Mouse (Mus musculus): ENCODE results near the gene Cfap70. TPM values are rescaled to one million over a fixed set of nuclear protein-coding genes. Genes with fewer than 3 reads are reported as not detected.

Gene Cfap70
- polyA plus RNA-seq, 1 experiment from 2014 or later: 0.16 TPM

DNA sequence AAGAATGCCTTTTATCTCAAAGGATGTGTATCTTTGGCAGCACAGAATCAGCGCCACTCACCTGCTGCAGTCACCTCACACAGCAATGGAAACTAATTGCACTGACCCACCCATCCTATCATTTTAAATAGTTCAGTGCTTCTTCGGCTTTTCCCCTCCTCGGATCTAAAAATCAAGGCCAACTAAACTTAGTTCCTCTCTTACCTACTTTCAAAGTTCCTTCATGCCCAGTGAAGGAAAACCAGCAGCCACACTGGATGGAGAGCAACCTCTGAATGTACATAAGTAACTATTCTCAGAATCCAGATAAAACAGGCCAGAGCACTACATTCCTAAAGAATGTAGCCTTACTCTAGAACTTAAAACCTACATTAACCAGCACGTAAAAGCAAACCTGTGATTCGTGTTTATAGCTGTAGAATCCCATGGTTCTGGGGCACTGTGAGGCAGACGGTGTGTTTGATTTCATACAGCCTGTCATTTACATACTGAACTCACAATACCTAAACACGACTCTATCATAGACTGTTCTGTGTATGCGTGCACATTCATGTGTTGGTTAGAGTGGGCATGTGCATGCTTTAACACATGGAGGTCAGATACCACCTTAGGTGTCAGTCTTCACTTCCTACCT is 62.5 kb downstream of the Cfap70 start:
- H3K9ac ChIP-seq (ENCODE audit: low read length): no peak overlapping the region

DNA sequence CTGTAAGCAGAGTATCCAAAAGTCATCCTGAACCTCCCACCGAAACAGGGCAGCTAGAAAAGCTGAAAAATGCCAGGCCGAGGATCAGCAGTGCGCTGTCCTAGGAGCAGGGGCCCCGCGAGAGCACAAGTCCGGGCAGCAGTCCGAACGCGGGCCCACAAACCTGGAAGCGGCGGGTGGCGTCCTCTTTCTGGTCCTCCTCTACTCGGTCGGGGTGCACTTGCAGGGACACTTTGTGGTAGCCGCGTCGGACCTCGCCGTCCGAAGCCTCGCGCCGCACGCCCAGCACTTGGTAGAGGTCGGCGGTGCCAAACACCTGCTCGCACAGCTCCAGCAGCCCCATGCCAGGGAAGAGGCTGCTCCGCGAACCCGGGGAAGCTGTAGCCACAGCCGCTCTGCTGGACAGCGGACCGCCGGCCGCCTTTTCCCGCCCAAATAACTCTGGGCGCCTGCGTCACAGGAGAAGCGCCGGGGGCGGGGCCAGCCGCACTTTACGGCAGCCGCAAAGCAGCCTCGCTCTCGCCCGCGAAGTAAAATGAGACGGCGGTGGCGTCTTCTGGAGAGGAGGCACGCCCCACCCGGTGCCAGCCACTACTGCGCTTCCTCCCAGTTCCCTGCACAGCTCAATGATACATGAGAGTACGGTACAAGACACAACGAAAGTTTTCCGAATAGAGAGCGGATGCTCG is 63.4 kb downstream of the Cfap70 start, which contains the start of gene Dnajc9:
TSS of gene Dnajc9 (minus strand) at position 470 of the 689 bp plus-strand sequence.
- Histone ChIP-seq H3K4me1 (replicated peaks; ENCODE audit: control insufficient read depth, insufficient read depth) (0 out of 2 replicates have a peak, but pooled peaks cover 4% of the 10 kb centered on the region), H3K9ac (ENCODE audit: low read length) (peak within 1 kb of the TSS; percentile 72), H3K4me3 (ENCODE audit: low read depth, low read length) (peak within 1 kb of the TSS; percentile 73), H3K27ac (replicated peaks) (peak within 1 kb of the TSS; percentile 77), H3K9me3 (ENCODE audit: control insufficient read depth, low read length) (no peaks in the 10 kb centered on the region), H3K27me3 (ENCODE audit: control insufficient read depth, insufficient read depth, low read length) (no peaks in the 10 kb centered on the region), H3K4me2 (replicated peaks; ENCODE audit: low read depth) (peak within 1 kb of the TSS; percentile 85), H3K36me3 (ENCODE audit: control insufficient read depth, insufficient read depth, low read length) (0 out of 2 replicates have a peak, but pooled peaks cover 5% of the 10 kb centered on the region)
- WGBS: under 1% methylated on average over 59 of the region's 59 CpGs
- TF ChIP-seq EP300 (optimal IDR thresholded peaks at IDR 0.05) (no peak), CTCF (IDR thresholded peaks at IDR 0.05; ENCODE audit: low read depth) (peak; percentile 15; the same call in 1 of the 2 replicates)
- DNase-seq (ENCODE audit: low spot score) (peak; percentile 95), ATAC-seq (ENCODE audit: low FRiP score, low TSS enrichment) (peak; percentile 75)

More for the DNA sequence above, 62.5 kb downstream of the Cfap70 start:
- TF ChIP-seq EP300 (optimal IDR thresholded peaks at IDR 0.05): no peak
- no peak for TF ChIP-seq CTCF (IDR thresholded peaks at IDR 0.05; ENCODE audit: low read depth)
- WGBS: 83% methylated on average over 8 of the region's 8 CpGs
- H3K27me3 ChIP-seq (ENCODE audit: control insufficient read depth, insufficient read depth, low read length): no peaks in the 10 kb centered on the region
- ATAC-seq (ENCODE audit: low FRiP score, low TSS enrichment): no peak
- no peak overlapping the region for H3K27ac ChIP-seq (replicated peaks)
- H3K9me3 ChIP-seq (ENCODE audit: control insufficient read depth, low read length): no peaks in the 10 kb centered on the region
- H3K36me3 ChIP-seq (ENCODE audit: control insufficient read depth, insufficient read depth, low read length): 0 out of 2 replicates have a peak, but pooled peaks cover 5% of the 10 kb centered on the region
- no peak for DNase-seq (ENCODE audit: low spot score)
- H3K4me3 ChIP-seq (ENCODE audit: low read depth, low read length): peak overlapping the region; percentile 73; the same call in 1 of the 2 replicates
- 0 out of 2 replicates have a peak, but pooled peaks cover 4% of the 10 kb centered on the region for H3K4me1 ChIP-seq (replicated peaks; ENCODE audit: control insufficient read depth, insufficient read depth)
- H3K4me2 ChIP-seq (replicated peaks; ENCODE audit: low read depth): peak overlapping the region; percentile 85

DNA sequence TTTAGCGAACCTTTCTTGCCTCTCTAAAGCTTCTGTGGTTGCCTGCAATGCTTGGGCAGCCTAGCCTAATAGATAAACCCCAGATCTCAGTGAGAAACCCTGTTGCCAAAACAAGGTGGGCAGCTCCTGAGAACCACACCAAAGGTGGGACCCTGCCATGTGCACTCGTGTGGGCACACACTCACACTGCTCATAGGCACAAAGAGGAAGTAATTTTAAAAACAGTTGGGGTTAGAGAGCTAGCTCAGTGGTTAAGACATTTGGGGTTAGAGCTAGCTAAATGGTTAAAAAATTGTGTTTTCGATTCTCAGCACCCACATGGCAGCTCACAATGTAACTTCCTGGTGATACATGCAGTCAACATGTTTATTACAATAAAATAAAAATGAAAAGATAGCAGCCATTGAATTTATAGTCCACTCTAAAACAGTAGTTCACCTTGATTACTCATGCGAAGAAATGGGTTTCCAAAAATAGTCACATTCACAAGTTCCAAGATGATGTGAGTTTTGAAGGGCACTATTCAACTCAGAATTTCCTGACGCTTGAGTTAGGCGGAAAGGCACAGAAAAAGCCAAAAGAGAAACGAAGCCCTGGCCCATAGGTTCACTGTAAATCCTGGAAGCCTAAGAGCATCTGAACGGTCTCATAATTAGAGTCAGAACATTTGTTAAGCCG is 72.1 kb downstream of the Cfap70 start:
- Histone ChIP-seq H3K4me1 (replicated peaks; ENCODE audit: control insufficient read depth, insufficient read depth) (no peaks in the 10 kb centered on the region), H3K27me3 (ENCODE audit: control insufficient read depth, insufficient read depth, low read length) (no peaks in the 10 kb centered on the region), H3K4me3 (ENCODE audit: low read depth, low read length) (no peak overlapping the region), H3K9me3 (ENCODE audit: control insufficient read depth, low read length) (no peaks in the 10 kb centered on the region), H3K27ac (replicated peaks) (no peak overlapping the region), H3K4me2 (replicated peaks; ENCODE audit: low read depth) (no peak overlapping the region), H3K9ac (ENCODE audit: low read length) (no peak overlapping the region), H3K36me3 (ENCODE audit: control insufficient read depth, insufficient read depth, low read length) (peaks cover 4% of the 10 kb centered on the region; the same call in 1 of the 2 replicates)
- no peak for DNase-seq (ENCODE audit: low spot score)
- TF ChIP-seq CTCF (IDR thresholded peaks at IDR 0.05; ENCODE audit: low read depth): no peak
- no peak for TF ChIP-seq EP300 (optimal IDR thresholded peaks at IDR 0.05)
- 88% methylated on average over 9 of the region's 9 CpGs for WGBS
- no peak for ATAC-seq (ENCODE audit: low FRiP score, low TSS enrichment)

DNA sequence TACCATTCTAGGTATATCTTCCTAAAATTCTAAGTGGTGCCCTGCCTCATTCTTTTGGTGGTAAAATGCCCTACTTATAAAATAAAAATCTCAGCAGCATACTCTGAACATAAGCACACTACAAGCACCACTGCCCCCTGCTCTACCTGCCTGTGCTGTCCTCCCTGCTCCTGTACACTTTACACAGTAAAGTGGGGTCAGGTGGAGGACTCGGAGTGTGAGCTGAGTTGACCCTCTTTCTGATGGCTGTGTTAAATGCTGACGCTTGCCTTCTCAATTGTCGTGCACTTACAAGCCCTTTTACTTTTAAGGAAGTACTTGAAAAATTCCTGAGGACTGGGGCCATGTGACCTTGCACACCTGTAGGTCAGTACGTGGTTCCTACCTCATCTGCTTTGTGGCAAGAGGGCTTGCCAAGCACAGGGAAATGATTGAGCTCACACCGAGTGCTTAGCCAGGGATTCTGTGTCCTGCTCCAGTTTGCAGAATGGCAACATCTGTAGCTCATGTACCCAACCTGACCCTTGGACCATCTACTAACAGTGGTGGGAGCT is 72.9 kb downstream of the Cfap70 start:
- Histone ChIP-seq H3K9ac (ENCODE audit: low read length) (no peak overlapping the region), H3K4me2 (replicated peaks; ENCODE audit: low read depth) (no peak overlapping the region), H3K27me3 (ENCODE audit: control insufficient read depth, insufficient read depth, low read length) (no peaks in the 10 kb centered on the region), H3K4me3 (ENCODE audit: low read depth, low read length) (no peak overlapping the region), H3K27ac (replicated peaks) (no peak overlapping the region), H3K4me1 (replicated peaks; ENCODE audit: control insufficient read depth, insufficient read depth) (no peaks in the 10 kb centered on the region), H3K36me3 (ENCODE audit: control insufficient read depth, insufficient read depth, low read length) (peaks cover 5% of the 10 kb centered on the region; the same call in 1 of the 2 replicates), H3K9me3 (ENCODE audit: control insufficient read depth, low read length) (no peaks in the 10 kb centered on the region)
- DNase-seq (ENCODE audit: low spot score) (no peak), ATAC-seq (ENCODE audit: low FRiP score, low TSS enrichment) (no peak)
- TF ChIP-seq EP300 (optimal IDR thresholded peaks at IDR 0.05) (no peak), CTCF (IDR thresholded peaks at IDR 0.05; ENCODE audit: low read depth) (no peak)
- WGBS: 69% methylated on average over 5 of the region's 5 CpGs

DNA sequence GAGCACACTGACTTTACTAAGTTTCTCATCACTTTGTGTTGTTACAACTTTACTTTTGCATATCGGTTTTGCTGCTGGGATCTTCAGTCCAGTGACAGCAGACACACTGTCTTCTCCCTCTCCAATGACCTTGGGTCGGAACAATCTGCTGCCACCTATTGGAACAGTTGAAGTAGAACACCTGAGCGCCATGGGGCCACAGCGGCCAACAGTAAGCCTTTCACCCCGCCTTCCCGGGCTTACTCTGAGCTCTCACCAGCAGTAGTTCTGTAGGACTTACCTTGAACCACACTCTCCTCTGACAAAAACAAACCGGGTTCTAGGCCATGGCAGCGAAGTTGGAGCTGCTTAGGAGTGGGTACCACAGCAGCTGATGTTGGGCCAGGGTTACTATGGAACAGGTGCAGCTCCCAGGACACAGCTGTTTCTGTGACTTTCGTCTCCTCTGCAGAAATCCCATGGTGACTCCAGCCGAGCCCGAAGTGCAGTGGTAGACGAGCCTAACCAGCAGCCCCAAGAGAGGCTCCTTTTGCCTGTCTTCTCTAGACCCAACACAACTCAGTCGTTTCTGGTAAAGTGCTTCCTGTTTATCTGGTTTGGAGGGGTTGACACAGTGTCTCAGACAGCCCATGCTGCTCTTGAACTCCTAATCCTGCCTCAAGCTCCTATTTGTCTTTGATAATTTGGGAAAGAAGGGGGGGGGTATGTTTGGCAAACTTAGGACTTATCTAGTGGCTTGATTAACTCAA is 73.5 kb downstream of the Cfap70 start:
- Histone ChIP-seq H3K9ac (ENCODE audit: low read length) (no peak overlapping the region), H3K27ac (replicated peaks) (no peak overlapping the region), H3K4me3 (ENCODE audit: low read depth, low read length) (no peak overlapping the region), H3K27me3 (ENCODE audit: control insufficient read depth, insufficient read depth, low read length) (no peaks in the 10 kb centered on the region), H3K36me3 (ENCODE audit: control insufficient read depth, insufficient read depth, low read length) (peaks cover 6% of the 10 kb centered on the region; the same call in 1 of the 2 replicates), H3K4me1 (replicated peaks; ENCODE audit: control insufficient read depth, insufficient read depth) (no peaks in the 10 kb centered on the region), H3K4me2 (replicated peaks; ENCODE audit: low read depth) (no peak overlapping the region), H3K9me3 (ENCODE audit: control insufficient read depth, low read length) (no peaks in the 10 kb centered on the region)
- peak; percentile 79 for TF ChIP-seq CTCF (IDR thresholded peaks at IDR 0.05; ENCODE audit: low read depth)
- no peak for TF ChIP-seq EP300 (optimal IDR thresholded peaks at IDR 0.05)
- DNase-seq (ENCODE audit: low spot score) (peak; percentile 71), ATAC-seq (ENCODE audit: low FRiP score, low TSS enrichment) (peak; percentile 92)
- 37% methylated on average over 13 of the region's 13 CpGs for WGBS
